Mouse (Mus musculus) cerebellum, adult 9-11 months (tissue): Measurements from ENCODE around the gene Cited2.
A peak's percentile ranks its signal among the peaks of the same experiment; 100 is the strongest.

Experiments used
- DNase-seq: peaks from one replicate; pipeline ENCODE4 v3.0.0; 2022

Gene Cited2

DNA sequence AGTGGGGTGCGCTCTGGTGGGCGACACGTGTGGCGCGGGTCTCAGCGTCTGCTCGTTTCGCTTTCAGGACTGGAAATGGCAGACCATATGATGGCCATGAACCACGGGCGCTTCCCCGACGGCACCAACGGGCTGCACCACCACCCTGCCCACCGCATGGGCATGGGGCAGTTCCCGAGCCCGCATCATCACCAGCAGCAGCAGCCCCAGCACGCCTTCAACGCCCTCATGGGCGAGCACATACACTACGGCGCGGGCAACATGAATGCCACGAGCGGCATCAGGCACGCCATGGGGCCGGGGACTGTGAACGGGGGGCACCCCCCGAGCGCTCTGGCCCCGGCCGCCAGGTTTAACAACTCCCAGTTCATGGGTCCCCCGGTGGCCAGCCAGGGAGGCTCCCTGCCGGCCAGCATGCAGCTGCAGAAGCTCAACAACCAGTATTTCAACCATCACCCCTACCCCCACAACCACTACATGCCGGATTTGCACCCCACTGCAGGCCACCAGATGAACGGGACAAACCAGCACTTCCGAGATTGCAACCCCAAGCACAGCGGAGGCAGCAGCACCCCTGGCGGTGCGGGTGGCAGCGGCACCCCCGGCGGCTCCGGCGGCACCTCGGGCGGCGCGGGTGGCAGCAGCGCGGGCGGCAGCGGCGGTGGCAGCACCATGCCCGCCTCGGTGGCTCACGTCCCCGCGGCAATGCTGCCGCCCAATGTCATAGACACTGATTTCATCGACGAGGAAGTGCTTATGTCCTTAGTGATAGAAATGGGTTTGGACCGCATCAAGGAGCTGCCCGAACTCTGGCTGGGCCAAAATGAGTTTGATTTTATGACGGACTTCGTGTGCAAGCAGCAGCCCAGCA, 1.1 kb downstream of the Cited2 start:
- DNase-seq: peak; percentile 70

DNA sequence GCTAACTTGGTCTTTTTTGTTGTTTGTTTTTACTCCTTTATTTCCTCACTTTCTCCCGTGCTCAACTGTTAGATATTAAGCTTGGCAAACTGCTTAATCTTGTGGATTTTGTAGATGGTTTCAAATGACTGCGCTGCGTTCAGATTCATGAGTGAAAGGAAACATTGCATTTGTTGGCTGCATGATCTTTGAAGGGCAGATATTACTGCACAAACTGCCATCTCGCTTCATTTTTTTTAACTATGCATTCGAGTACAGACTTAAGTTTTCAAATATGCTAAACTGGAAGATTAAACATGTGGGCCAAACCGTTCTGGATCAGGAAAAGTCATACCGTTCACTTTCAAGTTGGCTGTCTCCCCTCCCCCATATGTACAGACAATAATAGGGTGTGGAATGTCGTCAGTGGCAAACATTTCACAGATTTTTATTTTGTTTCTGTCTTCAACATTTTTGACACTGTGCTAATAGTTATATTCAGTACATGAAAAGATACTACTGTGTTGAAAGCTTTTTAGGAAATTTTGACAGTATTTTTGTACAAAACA, 2.1 kb downstream of the Cited2 start:
- DNase-seq: no peak

- DNase-seq: no peak
Observed at GRCm38 (mm10) chr10:17725644-17726372, 2.8 kb downstream of the Cited2 start.

DNA sequence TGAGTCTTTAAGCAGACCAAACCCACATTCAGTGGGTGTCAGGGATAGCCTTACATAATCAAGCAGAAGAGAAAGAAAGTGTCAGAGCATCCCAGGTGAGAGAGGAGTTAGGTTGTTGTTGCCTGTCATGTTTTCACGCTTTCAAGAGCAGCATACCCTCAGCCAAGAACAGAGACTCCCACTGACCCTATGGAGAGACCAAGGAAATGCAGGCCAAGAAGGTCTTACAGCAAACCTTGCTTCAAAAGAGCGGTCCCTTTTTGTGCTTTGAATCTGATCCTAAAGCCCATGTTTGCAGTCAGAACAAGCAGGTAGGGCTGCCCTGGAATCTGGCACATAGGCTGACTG, 3.3 kb downstream of the Cited2 start:
- DNase-seq: peak; percentile 52

GRCm38 (mm10) chr10:17727161-17727925, 4.3 kb downstream of the Cited2 start:
- peak; percentile 72 for DNase-seq

- peak; percentile 64 for DNase-seq
Observed at GRCm38 (mm10) chr10:17727926-17728279, 4.9 kb downstream of the Cited2 start.

DNA sequence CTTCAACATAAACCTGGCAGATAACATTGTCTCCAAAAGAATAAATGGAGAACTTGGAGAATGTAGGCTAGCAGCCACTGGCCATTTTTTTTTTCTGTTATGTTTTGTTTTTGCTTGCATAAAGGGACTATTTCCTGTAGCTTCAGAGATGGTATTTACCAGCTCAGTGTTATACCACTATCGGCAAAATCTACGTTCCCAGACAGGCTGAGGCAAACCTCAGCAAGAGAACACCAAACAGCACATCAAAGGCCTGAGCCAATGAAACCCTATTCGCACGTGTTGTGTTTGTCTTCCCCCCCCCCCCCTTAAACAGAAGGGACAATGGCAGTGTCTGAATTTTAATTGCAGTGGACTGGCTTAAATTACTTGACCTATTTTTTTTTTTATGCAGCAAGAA, 5.7 kb downstream of the Cited2 start:
- DNase-seq: no peak

- DNase-seq: peak; percentile 30
Observed at GRCm38 (mm10) chr10:17729476-17729875, 6.5 kb downstream of the Cited2 start.

DNA sequence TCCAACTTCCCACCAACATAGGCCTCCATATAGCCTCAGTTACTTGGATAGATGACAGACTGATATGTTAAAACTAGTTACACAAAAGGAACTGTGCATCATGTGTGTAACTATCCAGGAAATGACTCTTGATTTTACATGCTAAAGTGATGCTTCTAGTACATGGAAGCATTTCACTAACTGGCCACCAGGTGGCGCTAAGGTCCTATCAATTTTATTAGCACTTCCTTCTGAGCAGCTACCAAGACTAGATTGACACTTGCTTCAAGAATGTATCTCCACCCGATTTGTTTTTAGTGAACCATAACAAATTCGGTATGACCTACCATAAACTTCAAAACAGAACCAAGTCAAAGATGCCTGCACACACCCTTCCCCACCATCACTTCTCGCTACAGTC, 10.0 kb downstream of the Cited2 start:
- peak; percentile 65 for DNase-seq

DNA sequence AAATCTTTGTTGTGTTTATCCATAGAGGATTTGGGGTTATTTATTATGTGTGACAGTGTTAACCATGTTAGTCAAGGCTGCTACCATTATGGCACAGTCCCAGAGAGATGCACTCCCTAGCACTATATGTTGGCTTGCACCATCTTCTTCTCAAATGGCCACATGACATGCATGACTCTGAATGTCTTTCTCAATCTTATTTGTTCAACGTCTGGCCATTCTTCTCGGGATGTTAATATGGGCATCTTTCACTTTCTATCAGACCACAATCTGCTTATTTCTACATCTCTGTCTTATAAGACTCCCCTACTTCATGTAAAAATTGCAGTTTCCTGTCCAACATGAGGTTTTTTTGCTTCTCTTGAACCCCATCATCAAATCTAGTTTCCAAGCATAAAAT, 19.6 kb downstream of the Cited2 start:
- DNase-seq: no peak

DNA sequence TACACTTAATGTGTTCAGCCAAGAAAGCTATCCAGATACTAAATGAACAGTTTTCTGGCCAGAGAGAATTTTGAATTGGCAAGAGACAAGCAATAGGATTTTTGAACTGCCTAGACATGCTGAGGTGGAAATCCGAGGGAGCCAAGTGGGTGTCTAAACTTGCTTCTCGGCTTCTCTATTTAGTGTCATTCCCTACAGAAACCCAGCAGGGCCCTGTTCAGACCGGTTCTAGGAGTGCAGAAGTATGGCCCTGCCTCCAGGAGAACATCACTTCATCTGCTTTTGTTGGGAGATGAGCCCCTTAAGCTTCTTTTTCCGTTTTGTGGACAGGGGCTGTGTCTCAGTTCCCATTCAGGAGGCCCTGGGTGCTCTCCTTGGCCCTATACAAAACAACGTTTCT, 29.5 kb downstream of the Cited2 start:
- DNase-seq: no peak

GRCm38 (mm10) chr10:17759772-17760171, 36.8 kb downstream of the Cited2 start:
- DNase-seq: no peak

DNA sequence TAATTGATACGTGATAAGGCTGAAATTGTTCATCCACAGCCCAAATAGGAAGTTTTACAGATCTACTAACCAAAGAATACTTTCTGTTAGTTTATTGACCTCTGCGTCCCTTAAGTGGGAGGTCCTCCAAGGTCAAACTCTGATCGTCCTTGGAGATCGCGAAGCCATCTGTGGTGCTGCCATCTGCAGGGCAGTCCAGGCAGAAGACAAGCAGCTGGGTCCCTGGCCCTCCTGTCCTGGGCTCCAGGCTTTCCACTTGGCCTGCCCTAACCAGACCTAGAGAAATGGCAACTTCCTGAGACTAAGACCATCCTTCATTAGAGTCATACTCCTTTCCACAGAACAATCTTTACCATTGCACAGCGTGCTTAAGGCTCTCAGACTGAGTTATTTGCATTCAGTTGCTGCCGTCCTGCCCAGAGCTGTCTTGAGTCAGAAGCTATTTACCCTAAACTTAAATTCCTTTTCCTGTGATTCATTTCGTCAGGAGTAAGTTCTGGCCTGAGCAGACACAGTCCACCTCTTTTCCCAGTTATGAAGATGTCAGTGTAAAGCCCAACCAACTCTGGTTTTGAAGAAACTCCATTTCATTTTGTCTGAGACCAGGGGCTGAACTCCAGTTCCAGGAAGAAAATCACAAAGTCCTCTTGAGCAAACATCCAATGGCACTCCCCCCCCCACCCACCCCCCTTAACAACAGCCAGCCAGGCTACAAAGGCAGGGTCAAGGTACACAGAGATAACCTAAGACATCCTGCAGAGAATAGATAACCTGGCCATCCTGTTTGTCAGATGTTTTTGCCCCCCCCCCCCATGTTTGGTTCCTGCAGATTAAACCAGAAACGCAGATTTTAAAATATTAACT, 38.0 kb downstream of the Cited2 start:
- no peak for DNase-seq

GRCm38 (mm10) chr10:17761652-17762051, 38.6 kb downstream of the Cited2 start:
- no peak for DNase-seq

DNA sequence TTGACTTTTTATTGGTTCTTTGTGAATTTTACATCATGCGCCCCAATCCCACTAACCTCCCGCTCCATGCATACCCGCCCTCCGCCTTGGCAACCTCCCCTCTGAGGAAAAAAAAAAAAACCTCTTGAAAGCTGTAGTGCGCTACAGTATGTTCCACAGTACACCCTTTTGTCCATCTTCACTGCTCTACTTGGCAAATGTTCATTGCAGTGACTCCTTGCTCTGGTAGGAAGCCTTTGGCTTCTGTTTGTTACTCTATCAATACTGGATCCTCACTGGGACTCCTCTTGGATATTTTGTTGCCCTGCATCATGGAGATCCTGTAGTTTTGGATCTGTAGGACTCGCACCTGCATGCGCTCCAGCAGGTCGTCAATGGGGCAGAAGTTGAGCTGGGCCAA, 39.9 kb downstream of the Cited2 start:
- DNase-seq: no peak

DNA sequence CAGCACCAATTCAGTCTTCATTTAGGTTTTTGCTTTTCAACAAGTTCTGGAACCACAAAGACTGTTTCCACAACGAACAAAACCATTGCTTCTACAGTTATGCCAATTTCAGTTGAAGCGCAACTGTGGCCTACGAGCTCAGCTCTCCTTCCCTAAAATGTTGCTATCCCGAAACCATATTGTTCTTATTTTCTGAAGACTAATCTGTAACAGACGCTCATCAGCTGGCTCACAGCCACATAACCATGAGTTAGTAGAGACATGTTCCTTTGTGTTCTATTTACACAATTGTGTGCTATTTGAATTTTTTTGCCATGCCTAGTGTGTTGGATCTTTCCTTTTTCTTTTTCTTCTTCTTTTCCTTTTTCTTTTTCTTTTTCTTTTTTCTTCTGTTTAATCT, 46.8 kb downstream of the Cited2 start:
- no peak for DNase-seq

- no peak for DNase-seq
Observed at GRCm38 (mm10) chr10:17772364-17772763, 49.3 kb downstream of the Cited2 start.

DNA sequence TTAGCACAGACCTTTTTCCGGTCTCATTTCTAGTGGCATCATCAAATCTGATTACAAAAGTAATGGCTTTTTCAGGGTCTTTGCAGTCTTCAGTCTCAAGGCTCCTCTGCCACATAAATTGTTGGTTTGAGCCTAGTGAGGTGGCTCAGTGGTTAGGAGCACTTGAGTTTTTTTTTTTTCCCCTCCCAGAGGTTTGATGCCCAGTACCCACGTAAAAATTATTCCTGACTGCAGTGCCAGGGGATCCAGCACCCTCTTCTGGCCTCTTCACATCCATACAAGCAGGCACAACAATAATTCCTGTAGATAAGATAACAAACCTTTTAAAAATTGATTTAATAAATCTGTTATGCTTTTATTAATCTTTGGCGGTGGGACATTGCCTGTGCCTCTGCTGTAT, 51.3 kb downstream of the Cited2 start:
- DNase-seq: no peak

DNA sequence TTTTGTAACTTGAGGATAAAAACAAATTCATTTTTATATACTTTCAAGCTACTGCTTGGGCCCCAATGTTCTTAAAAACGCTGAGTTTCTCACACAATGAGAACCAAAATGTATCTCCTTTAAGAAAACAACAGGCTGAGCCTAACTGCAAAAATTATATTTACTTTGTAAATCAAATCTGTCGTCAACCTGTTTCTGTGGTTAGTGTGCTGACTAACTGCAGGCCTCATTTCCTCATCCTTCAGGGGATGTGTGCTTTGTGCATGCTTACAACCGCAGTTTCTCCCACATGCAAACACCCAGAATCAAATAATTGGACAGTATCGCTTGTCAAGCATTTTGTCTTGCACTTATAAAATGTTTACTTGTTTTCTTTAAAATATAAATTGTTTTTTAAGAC, 52.1 kb downstream of the Cited2 start:
- DNase-seq: no peak
